Mouse (Mus musculus) heart, embryonic 15.5 days (tissue): ENCODE data around the gene Mab21l1. TPM values are rescaled to one million over a fixed set of nuclear protein-coding genes. Genes with fewer than 3 reads are reported as not detected.

Source experiments
- ATAC-seq: fragments of 200-750 bp; cut with Nextera tagmentation; replicated peaks from 2 replicates; pipeline ENCODE4 v1.8.0; 2017; ENCODE audit warnings: low read depth, moderate TSS enrichment; ENCODE audit not compliant: insufficient number of reproducible peaks, insufficient read depth, low FRiP score
- H3K27ac ChIP-seq: fragments of 300-500 bp; sonication (generic); 2 replicates; pipeline ENCODE4 v1.5.1; 2015; ENCODE audit warnings: mild to moderate bottlenecking, inconsistent platforms
- H3K27me3 ChIP-seq: fragments of 300-500 bp; sonication (generic); 2 replicates; pipeline ENCODE4 v1.6.1; 2015; ENCODE audit warnings: inconsistent platforms
- H3K36me3 ChIP-seq: fragments of 300-500 bp; sonication (generic); 2 replicates; pipeline ENCODE4 v1.6.1; 2015; ENCODE audit warnings: mild to moderate bottlenecking, inconsistent platforms
- H3K4me1 ChIP-seq: fragments of 300-500 bp; sonication (generic); replicated peaks from 2 replicates; pipeline ENCODE4 v1.6.1; 2015; ENCODE audit warnings: inconsistent platforms
- H3K4me2 ChIP-seq: fragments of 300-500 bp; sonication (generic); 2 replicates; pipeline ENCODE4 v1.6.1; 2015; ENCODE audit warnings: inconsistent platforms, mild to moderate bottlenecking, moderate library complexity
- H3K4me3 ChIP-seq: fragments of 300-500 bp; sonication (generic); 2 replicates; pipeline ENCODE4 v1.5.1; 2015; ENCODE audit warnings: mild to moderate bottlenecking, inconsistent platforms
- H3K9ac ChIP-seq: fragments of 300-500 bp; sonication (generic); 2 replicates; pipeline ENCODE4 v1.6.1; 2015; ENCODE audit warnings: mild to moderate bottlenecking, inconsistent platforms
- H3K9me3 ChIP-seq: fragments of 300-500 bp; sonication (generic); replicated peaks from 2 replicates; pipeline ENCODE4 v1.6.1; 2016; ENCODE audit warnings: inconsistent platforms
- WGBS: fragments of 180-500 bp; shearing (Covaris S2); methylation state at CpG from one replicate; pipeline ENCODE4 v1.1.7; 2015; ENCODE audit warnings: mixed read lengths; 5-methylcytosine and 5-hydroxymethylcytosine counted together
- polyA plus RNA-seq: library from polyadenylated mRNA; unstranded; fragments of >200 nt; fragmentation: Nextera tagmentation; extraction: Ambion mirVana; gene quantifications from 2 replicates; pipeline ENCODE4 v1.2.1, GENCODE M21; 2015

Mab21l1 gene
- polyA plus RNA-seq, 1 experiment from 2014 or later: 0.34 TPM

- no peak overlapping the region for H3K27ac ChIP-seq
- peak overlapping the region; percentile 12; the same call in 1 of the 2 replicates for H3K9ac ChIP-seq
- 12% methylated on average over 53 of the region's 53 CpGs for WGBS
- no peak for ATAC-seq
- peak overlapping the region; percentile 61 for H3K4me2 ChIP-seq
- H3K36me3 ChIP-seq: no peaks in the 10 kb centered on the region
- peak overlapping the region; percentile 40 for H3K4me3 ChIP-seq
- peaks cover 51% of the 10 kb centered on the region for H3K27me3 ChIP-seq
- H3K9me3 ChIP-seq: no peaks in the 10 kb centered on the region
- peaks cover 28% of the 10 kb centered on the region for H3K4me1 ChIP-seq
Observed at GRCm38 (mm10) chr3:55780120-55781070, 1.9 kb upstream of the Mab21l1 start.

- no peaks in the 10 kb centered on the region for H3K36me3 ChIP-seq
- H3K4me2 ChIP-seq: no peak overlapping the region
- no peaks in the 10 kb centered on the region for H3K9me3 ChIP-seq
- H3K4me3 ChIP-seq: no peak overlapping the region
- 52% methylated on average over 5 of the region's 5 CpGs for WGBS
- no peak for ATAC-seq
- H3K9ac ChIP-seq: no peak overlapping the region
- peaks cover 28% of the 10 kb centered on the region for H3K4me1 ChIP-seq
- no peak overlapping the region for H3K27ac ChIP-seq
- H3K27me3 ChIP-seq: peaks cover 61% of the 10 kb centered on the region
Observed at GRCm38 (mm10) chr3:55781429-55782055, 768 bp upstream of the Mab21l1 start.

- Histone ChIP-seq H3K27ac (no peak overlapping the region), H3K4me3 (peak overlapping the region; percentile 44), H3K36me3 (no peaks in the 10 kb centered on the region), H3K9me3 (no peaks in the 10 kb centered on the region), H3K4me2 (peak overlapping the region; percentile 63), H3K27me3 (peaks cover 66% of the 10 kb centered on the region), H3K4me1 (peaks cover 31% of the 10 kb centered on the region), H3K9ac (no peak overlapping the region)
- no peak for ATAC-seq
- WGBS: 17% methylated on average over 22 of the region's 22 CpGs
Observed at GRCm38 (mm10) chr3:55782771-55783170, 461 bp downstream of the Mab21l1 start.

GRCm38 (mm10) chr3:55783171-55784081 lies 1.1 kb downstream of the Mab21l1 start:
- no peak overlapping the region for H3K9ac ChIP-seq
- H3K27ac ChIP-seq: no peak overlapping the region
- peaks cover 31% of the 10 kb centered on the region for H3K4me1 ChIP-seq
- 0 out of 2 replicates have a peak, but pooled peaks have one; percentile 30 for ATAC-seq
- 19% methylated on average over 45 of the region's 45 CpGs for WGBS
- peak overlapping the region; percentile 44 for H3K4me3 ChIP-seq
- H3K9me3 ChIP-seq: no peaks in the 10 kb centered on the region
- H3K4me2 ChIP-seq: peak overlapping the region; percentile 63
- peaks cover 66% of the 10 kb centered on the region for H3K27me3 ChIP-seq
- no peaks in the 10 kb centered on the region for H3K36me3 ChIP-seq

- Histone ChIP-seq H3K9me3 (no peaks in the 10 kb centered on the region), H3K27me3 (peaks cover 63% of the 10 kb centered on the region), H3K4me1 (peaks cover 31% of the 10 kb centered on the region), H3K9ac (no peak overlapping the region), H3K36me3 (no peaks in the 10 kb centered on the region), H3K4me2 (peak overlapping the region; percentile 63), H3K27ac (no peak overlapping the region), H3K4me3 (peak overlapping the region; percentile 44)
- no peak for ATAC-seq
- 38% methylated on average over 7 of the region's 7 CpGs for whole genome bisulfite sequencing
Observed at GRCm38 (mm10) chr3:55784101-55784500, 1.8 kb downstream of the Mab21l1 start.

- no peaks in the 10 kb centered on the region for H3K9me3 ChIP-seq
- 79% methylated on average over 4 of the region's 4 CpGs for WGBS
- H3K36me3 ChIP-seq: no peaks in the 10 kb centered on the region
- no peak overlapping the region for H3K9ac ChIP-seq
- no peak for ATAC-seq
- H3K4me2 ChIP-seq: no peak overlapping the region
- peaks cover 57% of the 10 kb centered on the region for H3K27me3 ChIP-seq
- no peak overlapping the region for H3K4me3 ChIP-seq
- H3K27ac ChIP-seq: no peak overlapping the region
- H3K4me1 ChIP-seq: peaks cover 25% of the 10 kb centered on the region
Observed at GRCm38 (mm10) chr3:55785266-55785980, 3.1 kb downstream of the Mab21l1 start.

- no peaks in the 10 kb centered on the region for H3K9me3 ChIP-seq
- H3K36me3 ChIP-seq: no peaks in the 10 kb centered on the region
- no peak for ATAC-seq
- peaks cover 50% of the 10 kb centered on the region for H3K27me3 ChIP-seq
- H3K4me2 ChIP-seq: no peak overlapping the region
- H3K27ac ChIP-seq: no peak overlapping the region
- H3K9ac ChIP-seq: no peak overlapping the region
- 61% methylated on average over 3 of the region's 3 CpGs for WGBS
- no peak overlapping the region for H3K4me3 ChIP-seq
- H3K4me1 ChIP-seq: peaks cover 20% of the 10 kb centered on the region
Observed at GRCm38 (mm10) chr3:55785981-55786725, 3.8 kb downstream of the Mab21l1 start.

- no peak overlapping the region for H3K27ac ChIP-seq
- peaks cover 42% of the 10 kb centered on the region for H3K27me3 ChIP-seq
- 49% methylated on average over 17 of the region's 17 CpGs for WGBS
- no peaks in the 10 kb centered on the region for H3K36me3 ChIP-seq
- H3K4me3 ChIP-seq: peak overlapping the region; percentile 56
- H3K4me2 ChIP-seq: peak overlapping the region; percentile 87
- H3K9me3 ChIP-seq: no peaks in the 10 kb centered on the region
- peak overlapping the region; percentile 61 for H3K9ac ChIP-seq
- ATAC-seq: no peak
- H3K4me1 ChIP-seq: peaks cover 20% of the 10 kb centered on the region
Observed at GRCm38 (mm10) chr3:55786835-55787486, 4.7 kb downstream of the Mab21l1 start.

GRCm38 (mm10) chr3:55787487-55788213 lies 5.3 kb downstream of the Mab21l1 start:
- 3% methylated on average over 54 of the region's 54 CpGs for WGBS
- Histone ChIP-seq H3K4me2 (peak overlapping the region; percentile 87), H3K9me3 (no peaks in the 10 kb centered on the region), H3K27me3 (peaks cover 36% of the 10 kb centered on the region), H3K4me3 (peak overlapping the region; percentile 56), H3K9ac (peak overlapping the region; percentile 61), H3K4me1 (peaks cover 17% of the 10 kb centered on the region), H3K27ac (no peak overlapping the region), H3K36me3 (no peaks in the 10 kb centered on the region)
- peak; percentile 63; the same call in 1 of the 2 replicates for ATAC-seq
